Mouse (Mus musculus) stomach, postnatal 0 days (tissue): ENCODE data around the gene Cntnap1. TPM values are rescaled to one million over a fixed set of nuclear protein-coding genes. Genes with fewer than 3 reads are reported as not detected.

Experiments used
- ATAC-seq: fragments of 200-750 bp; cut with Nextera tagmentation; 2 replicates; pipeline ENCODE4 v1.8.0; 2017; ENCODE audit not compliant: low FRiP score, low TSS enrichment
- DNase-seq: peaks from one replicate; pipeline ENCODE4 v3.0.0-alpha.2; 2016; ENCODE audit warnings: low spot score
- H3K27ac ChIP-seq: fragments of 300-500 bp; sonication (generic); replicated peaks from 2 replicates; pipeline ENCODE4 v1.5.1; 2014; ENCODE audit warnings: mild to moderate bottlenecking, control low read depth
- H3K27me3 ChIP-seq: fragments of 300-500 bp; sonication (generic); 2 replicates; pipeline ENCODE4 v1.6.1; 2014; ENCODE audit warnings: low read length; ENCODE audit not compliant: control insufficient read depth, insufficient read depth
- H3K36me3 ChIP-seq: fragments of 300-500 bp; sonication (generic); 2 replicates; pipeline ENCODE4 v1.6.1; 2014; ENCODE audit warnings: low read length, mixed read lengths; ENCODE audit not compliant: control insufficient read depth, insufficient read depth
- H3K4me1 ChIP-seq: fragments of 300-500 bp; sonication (generic); replicated peaks from 2 replicates; pipeline ENCODE4 v1.6.1; 2014; ENCODE audit warnings: antibody characterized with exemption; ENCODE audit not compliant: control insufficient read depth, insufficient read depth
- H3K4me2 ChIP-seq: fragments of 300-500 bp; sonication (generic); replicated peaks from 2 replicates; pipeline ENCODE4 v1.6.1; 2014; ENCODE audit warnings: low read depth, mild to moderate bottlenecking, control low read depth, moderate library complexity
- H3K4me3 ChIP-seq: fragments of 300-500 bp; sonication (generic); 2 replicates; pipeline ENCODE4 v1.5.1; 2014; ENCODE audit warnings: low read depth, low read length, control low read depth
- H3K9ac ChIP-seq: fragments of 300-500 bp; sonication (generic); 2 replicates; pipeline ENCODE4 v1.6.1; 2014; ENCODE audit warnings: mild to moderate bottlenecking, low read length, control low read depth, mixed read lengths
- H3K9me3 ChIP-seq: fragments of 300-500 bp; sonication (generic); 2 replicates; pipeline ENCODE4 v1.6.1; 2016; ENCODE audit warnings: low read length; ENCODE audit not compliant: control insufficient read depth
- CTCF ChIP-seq: IDR thresholded peaks from 2 replicates; pipeline ENCODE4 v1.5.1; 2016; ENCODE audit warnings: antibody characterized with exemption, low read depth, mild to moderate bottlenecking, moderate library complexity
- EP300 ChIP-seq: optimal IDR thresholded peaks from 2 replicates; pipeline ENCODE3; 2016; ENCODE audit warnings: antibody characterized with exemption
- WGBS: fragments of 180-500 bp; shearing (Covaris S2); extraction: QIAGEN DNeasy Blood & Tissue Kit; methylation state at CpG from one replicate; pipeline ENCODE4 v1.1.7; 2014; 5-methylcytosine and 5-hydroxymethylcytosine counted together
- polyA plus RNA-seq: library from polyadenylated mRNA; unstranded; fragments of >200 nt; fragmentation: Nextera tagmentation; extraction: Ambion mirVana; gene quantifications from 2 replicates; pipeline ENCODE4 v1.2.1, GENCODE M21; 2015

Cntnap1 gene
- polyA plus RNA-seq, 1 experiment from 2014 or later = 0.52 TPM

DNA sequence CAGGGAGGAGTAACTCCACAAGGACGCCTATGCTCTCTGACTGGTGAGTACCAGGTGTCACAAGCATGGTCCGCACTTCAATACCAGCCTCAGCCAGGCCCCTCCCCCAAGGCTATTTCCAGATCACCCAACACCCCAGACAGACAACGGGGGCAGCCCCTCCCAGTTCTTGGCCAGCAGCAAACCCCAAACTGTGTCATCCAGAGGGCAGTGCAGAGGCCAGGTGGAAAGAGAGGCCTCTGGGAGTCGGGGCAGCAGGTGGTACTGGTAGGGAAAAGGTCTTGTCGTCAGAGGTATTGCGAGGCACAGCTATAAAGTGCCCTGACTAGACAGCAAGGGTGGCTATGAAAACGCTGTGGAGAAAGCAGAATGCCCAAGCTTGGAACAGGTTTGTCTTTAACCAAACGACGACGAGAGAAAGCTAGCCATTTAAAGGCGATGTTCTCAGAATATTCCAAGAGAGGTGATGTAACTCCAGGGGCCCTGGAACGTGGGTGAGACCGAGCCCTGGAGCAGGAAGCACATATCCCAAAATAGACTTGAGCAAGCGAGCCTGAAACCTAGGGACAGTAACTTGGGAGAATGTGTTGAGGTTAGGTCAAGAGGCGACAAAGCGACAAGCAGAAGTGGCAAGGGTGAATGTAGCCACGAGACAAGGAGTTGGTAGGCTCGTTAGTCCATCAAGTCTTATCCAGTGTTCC is 40.1 kb upstream of the Cntnap1 start:
- H3K9me3 ChIP-seq = no peaks in the 10 kb centered on the region
- no peak overlapping the region for H3K9ac ChIP-seq
- H3K27ac ChIP-seq = 0 out of 2 replicates have a peak overlapping the region, but pooled peaks have one; percentile 30
- peak; percentile 24 for DNase-seq
- H3K4me2 ChIP-seq = no peak overlapping the region
- H3K4me1 ChIP-seq = peaks cover 3% of the 10 kb centered on the region; the same call in 1 of the 2 replicates
- H3K27me3 ChIP-seq = no peaks in the 10 kb centered on the region
- peak; percentile 44; the same call in 1 of the 2 replicates for ATAC-seq
- no peak for TF ChIP-seq EP300
- no peak for TF ChIP-seq CTCF
- no peak overlapping the region for H3K4me3 ChIP-seq
- 35% methylated on average over 18 of the region's 18 CpGs for WGBS
- H3K36me3 ChIP-seq = peaks cover 7% of the 10 kb centered on the region

DNA sequence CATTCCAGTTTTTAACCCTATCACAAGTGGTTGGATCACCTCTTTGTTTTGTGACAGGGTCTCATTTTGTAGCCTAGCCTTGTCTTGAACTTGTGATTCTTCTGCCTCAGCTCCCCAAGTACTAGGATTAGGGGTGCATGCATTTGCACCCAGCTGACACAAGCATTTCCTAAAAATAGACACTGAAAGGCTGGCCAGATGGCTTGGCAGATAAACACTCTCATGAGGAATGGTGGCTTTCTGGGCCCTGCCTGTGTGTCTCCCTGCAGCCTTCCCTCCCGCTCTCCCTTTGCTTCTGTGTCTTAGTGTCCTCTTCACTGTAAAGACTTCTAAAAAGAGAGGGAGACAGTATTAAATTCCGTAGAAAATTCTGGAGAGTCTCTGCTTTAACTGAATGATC is 39.1 kb upstream of the Cntnap1 start:
- no peak overlapping the region for H3K9ac ChIP-seq
- 66% methylated on average over 2 of the region's 2 CpGs for WGBS
- H3K27ac ChIP-seq = no peak overlapping the region
- H3K27me3 ChIP-seq = no peaks in the 10 kb centered on the region
- ATAC-seq = no peak
- no peaks in the 10 kb centered on the region for H3K9me3 ChIP-seq
- peaks cover 3% of the 10 kb centered on the region; the same call in 1 of the 2 replicates for H3K4me1 ChIP-seq
- H3K4me2 ChIP-seq = no peak overlapping the region
- H3K4me3 ChIP-seq = no peak overlapping the region
- TF ChIP-seq EP300 = no peak
- TF ChIP-seq CTCF = no peak
- no peak for DNase-seq
- H3K36me3 ChIP-seq = peaks cover 3% of the 10 kb centered on the region; the same call in 1 of the 2 replicates

DNA sequence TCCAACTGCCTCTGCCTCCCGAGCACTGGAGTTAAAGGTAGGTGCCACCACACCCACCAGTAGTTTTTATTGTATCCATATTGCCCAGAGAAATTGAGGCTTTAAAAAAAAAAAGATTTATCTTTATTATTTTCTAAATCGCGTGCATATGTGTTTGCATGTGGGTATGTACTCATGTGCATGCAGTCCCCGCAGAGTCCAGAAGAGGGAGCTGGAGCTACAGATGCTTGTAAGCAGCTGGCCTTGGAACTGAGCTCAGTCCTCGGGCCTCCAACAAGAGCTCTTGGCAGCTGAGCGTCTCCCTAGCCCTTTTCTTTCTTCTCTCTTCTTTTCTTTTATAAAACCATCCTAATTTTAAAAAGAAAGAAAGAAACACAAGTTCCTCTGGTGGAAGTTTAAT is 38.6 kb upstream of the Cntnap1 start:
- no peak for TF ChIP-seq EP300
- peak; percentile 66 for TF ChIP-seq CTCF
- no peak overlapping the region for H3K27ac ChIP-seq
- DNase-seq = peak; percentile 56
- H3K4me1 ChIP-seq = peaks cover 3% of the 10 kb centered on the region; the same call in 1 of the 2 replicates
- WGBS = 92% methylated on average over 6 of the region's 6 CpGs
- H3K27me3 ChIP-seq = no peaks in the 10 kb centered on the region
- ATAC-seq = no peak
- no peaks in the 10 kb centered on the region for H3K9me3 ChIP-seq
- H3K4me2 ChIP-seq = no peak overlapping the region
- no peak overlapping the region for H3K9ac ChIP-seq
- H3K4me3 ChIP-seq = no peak overlapping the region
- H3K36me3 ChIP-seq = peaks cover under 1% of the 10 kb centered on the region; the same call in 1 of the 2 replicates

DNA sequence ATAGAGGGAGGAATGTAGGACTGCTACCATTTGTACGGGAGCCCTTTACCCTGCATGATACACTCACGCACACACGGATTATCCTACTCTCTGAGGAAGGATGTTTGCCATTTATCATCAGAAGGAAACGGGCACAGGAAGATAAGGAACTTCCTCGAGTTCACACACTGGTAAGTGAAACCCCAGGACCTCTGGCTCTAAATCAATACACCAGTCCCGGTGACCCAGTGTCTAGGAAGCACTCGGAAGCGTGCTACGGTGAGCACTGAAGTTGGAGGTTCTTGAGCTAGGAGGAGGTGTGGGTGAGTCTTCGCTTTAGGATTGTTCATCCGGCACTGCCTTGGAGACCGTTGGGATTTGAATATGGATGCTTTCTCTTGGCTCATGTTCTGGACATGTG is 37.3 kb upstream of the Cntnap1 start:
- 53% methylated on average over 12 of the region's 12 CpGs for WGBS
- no peak for TF ChIP-seq EP300
- TF ChIP-seq CTCF = no peak
- Histone ChIP-seq H3K9ac (no peak overlapping the region), H3K36me3 (no peaks in the 10 kb centered on the region), H3K4me2 (no peak overlapping the region), H3K9me3 (no peaks in the 10 kb centered on the region), H3K27me3 (no peaks in the 10 kb centered on the region), H3K4me3 (no peak overlapping the region), H3K27ac (no peak overlapping the region), H3K4me1 (peaks cover 3% of the 10 kb centered on the region; the same call in 1 of the 2 replicates)
- ATAC-seq = no peak
- DNase-seq = no peak

DNA sequence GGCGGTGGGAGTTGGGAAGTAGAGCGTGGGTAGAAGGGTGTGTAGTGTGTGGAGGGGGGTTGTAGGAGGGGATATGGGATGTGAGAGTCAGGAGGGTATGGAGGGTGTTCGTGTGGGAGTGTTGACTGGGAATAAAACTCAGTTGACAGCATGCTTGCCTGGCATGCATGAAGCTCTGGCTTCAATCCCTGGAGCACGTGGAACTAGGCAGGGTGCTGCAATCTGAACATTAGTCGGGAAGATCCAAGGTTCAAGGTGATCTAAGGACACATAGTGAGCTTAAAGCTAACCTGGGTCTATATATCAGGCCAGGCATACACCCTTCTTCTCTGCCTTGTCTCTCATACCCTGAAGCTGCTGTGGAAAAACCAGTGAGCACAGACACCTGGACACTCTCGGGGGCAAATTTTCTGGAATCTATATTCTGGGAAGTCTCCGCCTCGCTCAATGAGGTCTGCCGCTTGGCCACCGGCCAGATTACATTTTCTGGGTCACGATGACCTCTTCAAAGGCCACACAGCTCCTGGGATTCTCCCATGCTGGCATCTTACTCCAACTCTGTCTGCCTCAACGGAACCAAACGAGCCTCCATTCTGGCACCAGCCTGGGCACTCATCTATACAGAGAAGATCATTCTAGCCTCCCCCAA is 36.0 kb upstream of the Cntnap1 start:
- 66% methylated on average over 13 of the region's 13 CpGs for WGBS
- H3K4me1 ChIP-seq = peaks cover 3% of the 10 kb centered on the region; the same call in 1 of the 2 replicates
- H3K27me3 ChIP-seq = no peaks in the 10 kb centered on the region
- no peaks in the 10 kb centered on the region for H3K36me3 ChIP-seq
- no peak overlapping the region for H3K9ac ChIP-seq
- H3K4me2 ChIP-seq = no peak overlapping the region
- H3K4me3 ChIP-seq = no peak overlapping the region
- TF ChIP-seq EP300 = no peak
- no peak for TF ChIP-seq CTCF
- H3K27ac ChIP-seq = no peak overlapping the region
- ATAC-seq = no peak
- no peaks in the 10 kb centered on the region for H3K9me3 ChIP-seq
- DNase-seq = no peak

DNA sequence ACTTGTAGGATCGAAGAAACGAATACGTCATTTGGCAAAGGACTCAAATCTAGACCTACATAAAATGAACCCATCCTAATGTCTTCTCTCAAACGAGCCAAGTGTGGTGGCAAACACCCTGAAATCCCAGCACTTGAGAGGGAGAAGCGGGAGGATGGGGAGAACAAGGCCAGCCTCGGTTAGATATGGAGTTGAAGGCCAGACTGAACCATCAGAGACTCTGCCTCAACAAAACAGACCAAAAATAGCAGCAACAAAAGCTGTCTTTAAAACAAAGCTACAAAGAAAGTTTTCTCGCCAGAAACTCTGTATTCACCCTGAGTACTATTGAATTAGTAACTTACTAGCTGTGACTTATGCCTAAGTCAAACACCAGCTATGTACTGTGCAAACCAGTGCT is 33.3 kb upstream of the Cntnap1 start:
- H3K4me3 ChIP-seq = no peak overlapping the region
- H3K4me1 ChIP-seq = no peaks in the 10 kb centered on the region
- DNase-seq (no peak), ATAC-seq (no peak)
- H3K27me3 ChIP-seq = no peaks in the 10 kb centered on the region
- no peaks in the 10 kb centered on the region for H3K36me3 ChIP-seq
- H3K9ac ChIP-seq = no peak overlapping the region
- H3K27ac ChIP-seq = peak overlapping the region; percentile 14; the same call in 1 of the 2 replicates
- H3K4me2 ChIP-seq = no peak overlapping the region
- WGBS = 64% methylated on average over 7 of the region's 7 CpGs
- no peaks in the 10 kb centered on the region for H3K9me3 ChIP-seq
- TF ChIP-seq CTCF = no peak
- TF ChIP-seq EP300 = no peak
